Mouse (Mus musculus): ENCODE results near the gene Cyp39a1. TPM values are rescaled to one million over a fixed set of nuclear protein-coding genes. Genes with fewer than 3 reads are reported as not detected.
A peak's percentile ranks its signal among the peaks of the same experiment; 100 is the strongest.

Cyp39a1 gene
- polyA plus RNA-seq, 1 experiment from 2014 or later, result 17.7 TPM

DNA sequence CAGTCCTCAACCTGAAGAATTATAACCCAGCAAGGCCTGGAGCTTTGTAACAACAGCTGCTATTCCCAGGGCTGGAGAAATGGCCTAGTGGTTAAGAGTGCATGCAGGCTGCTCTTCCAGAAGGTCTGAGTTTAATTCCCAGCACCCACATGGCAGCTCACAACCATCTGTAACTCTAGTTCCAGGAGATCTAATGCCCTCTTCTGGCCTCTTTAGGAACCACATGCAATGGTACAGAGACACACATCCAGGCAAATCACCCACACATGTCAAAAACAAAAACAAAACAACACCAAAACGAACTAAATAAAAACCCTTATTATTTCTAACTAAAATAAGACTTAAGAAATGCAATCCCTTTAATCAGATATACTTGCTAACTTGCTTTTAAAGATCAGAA lies 26.4 kb upstream of the Cyp39a1 start:
- Histone ChIP-seq H3K27me3 (ENCODE audit: control insufficient read depth, insufficient read depth, low read length) (no peaks in the 10 kb centered on the region), H3K4me2 (replicated peaks; ENCODE audit: low read depth, low read length) (no peak overlapping the region), H3K9ac (replicated peaks; ENCODE audit: low read depth, low read length) (no peak overlapping the region), H3K27ac (ENCODE audit: low read length) (no peak overlapping the region), H3K9me3 (ENCODE audit: control insufficient read depth, low read depth, low read length) (no peaks in the 10 kb centered on the region), H3K4me3 (ENCODE audit: low read depth, low read length) (no peak overlapping the region), H3K4me1 (ENCODE audit: control insufficient read depth, insufficient read depth, low read length) (no peaks in the 10 kb centered on the region), H3K36me3 (ENCODE audit: control insufficient read depth, insufficient read depth, low read length) (no peaks in the 10 kb centered on the region)
- ATAC-seq (ENCODE audit: insufficient number of reproducible peaks, insufficient read depth, low FRiP score, low read depth), result no peak
- 88% methylated on average over 1 of the region's 1 CpGs for WGBS

DNA sequence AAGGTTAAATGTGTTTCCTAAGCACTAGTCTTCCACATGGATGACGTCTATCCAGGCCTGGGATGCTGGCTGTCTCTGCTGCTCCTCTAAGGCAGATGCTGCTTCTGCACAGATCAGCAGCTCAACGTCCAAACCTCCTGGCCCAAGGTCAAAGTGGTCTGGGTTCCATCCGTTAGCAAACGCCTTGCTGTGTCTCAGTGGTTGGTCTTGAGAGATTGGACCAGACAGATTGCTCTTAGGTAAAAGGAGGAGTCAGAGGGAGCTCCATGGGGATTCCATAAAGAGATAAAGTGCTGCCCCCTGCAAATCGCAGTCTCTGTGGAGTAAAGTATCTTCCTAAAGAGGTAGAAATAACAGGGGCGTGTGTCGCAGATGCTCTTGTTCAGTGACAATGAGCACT lies 24.0 kb upstream of the Cyp39a1 start:
- H3K36me3 ChIP-seq (ENCODE audit: control insufficient read depth, insufficient read depth, low read length), result no peaks in the 10 kb centered on the region
- 73% methylated on average over 7 of the region's 7 CpGs for WGBS
- no peak overlapping the region for H3K9ac ChIP-seq (replicated peaks; ENCODE audit: low read depth, low read length)

DNA sequence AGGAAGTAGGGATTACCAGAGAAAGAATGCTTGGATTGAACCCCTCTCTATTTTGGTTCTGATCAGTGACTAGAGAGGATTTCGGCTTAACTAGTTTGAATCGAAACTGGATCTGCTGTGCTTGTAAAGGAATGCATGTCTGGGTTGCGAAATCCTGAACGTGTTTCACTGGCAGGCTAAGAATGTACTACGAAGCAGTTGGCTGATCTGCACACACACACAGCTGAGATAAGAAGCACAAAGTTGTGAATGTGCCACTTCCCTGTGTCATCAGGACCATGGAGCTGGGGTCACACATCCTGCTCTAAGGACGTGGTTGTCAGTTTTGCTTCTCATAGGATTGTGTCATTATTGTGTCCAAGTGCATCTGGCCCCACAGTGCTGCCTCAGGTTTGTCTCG lies 22.9 kb upstream of the Cyp39a1 start:
- H3K9me3 ChIP-seq (ENCODE audit: control insufficient read depth, low read depth, low read length), result no peaks in the 10 kb centered on the region
- H3K4me1 ChIP-seq (ENCODE audit: control insufficient read depth, insufficient read depth, low read length), result no peaks in the 10 kb centered on the region
- H3K4me2 ChIP-seq (replicated peaks; ENCODE audit: low read depth, low read length), result no peak overlapping the region
- 77% methylated on average over 7 of the region's 7 CpGs for WGBS
- H3K27me3 ChIP-seq (ENCODE audit: control insufficient read depth, insufficient read depth, low read length), result no peaks in the 10 kb centered on the region
- H3K4me3 ChIP-seq (ENCODE audit: low read depth, low read length), result no peak overlapping the region
- no peak overlapping the region for H3K27ac ChIP-seq (ENCODE audit: low read length)
- no peak for ATAC-seq (ENCODE audit: insufficient number of reproducible peaks, insufficient read depth, low FRiP score, low read depth)
- H3K9ac ChIP-seq (replicated peaks; ENCODE audit: low read depth, low read length), result no peak overlapping the region
- H3K36me3 ChIP-seq (ENCODE audit: control insufficient read depth, insufficient read depth, low read length), result no peaks in the 10 kb centered on the region

More for the DNA sequence above, 24.0 kb upstream of the Cyp39a1 start:
- no peak for ATAC-seq (ENCODE audit: insufficient number of reproducible peaks, insufficient read depth, low FRiP score, low read depth)
- H3K9me3 ChIP-seq (ENCODE audit: control insufficient read depth, low read depth, low read length), result no peaks in the 10 kb centered on the region
- no peaks in the 10 kb centered on the region for H3K27me3 ChIP-seq (ENCODE audit: control insufficient read depth, insufficient read depth, low read length)
- H3K4me3 ChIP-seq (ENCODE audit: low read depth, low read length), result no peak overlapping the region
- no peaks in the 10 kb centered on the region for H3K4me1 ChIP-seq (ENCODE audit: control insufficient read depth, insufficient read depth, low read length)
- no peak overlapping the region for H3K27ac ChIP-seq (ENCODE audit: low read length)
- no peak overlapping the region for H3K4me2 ChIP-seq (replicated peaks; ENCODE audit: low read depth, low read length)

DNA sequence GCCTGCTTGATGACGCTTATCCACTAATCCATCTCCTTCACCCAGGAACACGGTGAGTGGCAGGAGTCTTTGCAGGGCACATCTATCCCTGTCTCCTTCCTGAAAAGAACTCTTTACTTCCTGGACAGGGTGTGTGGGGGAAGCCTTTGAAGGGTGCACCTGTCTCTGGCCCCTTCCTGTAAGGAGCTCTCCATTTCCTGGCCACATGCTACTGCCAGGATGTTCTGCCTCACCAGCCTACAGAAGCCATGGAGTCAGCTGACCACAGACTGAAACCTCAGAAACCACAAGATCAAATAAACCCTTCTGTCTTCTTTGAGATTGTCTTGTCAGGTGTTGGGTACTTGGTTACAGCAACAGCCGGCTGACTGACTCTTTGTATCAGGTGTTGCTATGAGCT lies 22.1 kb upstream of the Cyp39a1 start:
- Histone ChIP-seq H3K27me3 (ENCODE audit: control insufficient read depth, insufficient read depth, low read length) (no peaks in the 10 kb centered on the region), H3K4me2 (replicated peaks; ENCODE audit: low read depth, low read length) (no peak overlapping the region), H3K27ac (ENCODE audit: low read length) (no peak overlapping the region), H3K36me3 (ENCODE audit: control insufficient read depth, insufficient read depth, low read length) (no peaks in the 10 kb centered on the region), H3K4me1 (ENCODE audit: control insufficient read depth, insufficient read depth, low read length) (no peaks in the 10 kb centered on the region), H3K4me3 (ENCODE audit: low read depth, low read length) (no peak overlapping the region), H3K9ac (replicated peaks; ENCODE audit: low read depth, low read length) (no peak overlapping the region), H3K9me3 (ENCODE audit: control insufficient read depth, low read depth, low read length) (no peaks in the 10 kb centered on the region)
- 87% methylated on average over 3 of the region's 3 CpGs for WGBS
- ATAC-seq (ENCODE audit: insufficient number of reproducible peaks, insufficient read depth, low FRiP score, low read depth), result no peak

DNA sequence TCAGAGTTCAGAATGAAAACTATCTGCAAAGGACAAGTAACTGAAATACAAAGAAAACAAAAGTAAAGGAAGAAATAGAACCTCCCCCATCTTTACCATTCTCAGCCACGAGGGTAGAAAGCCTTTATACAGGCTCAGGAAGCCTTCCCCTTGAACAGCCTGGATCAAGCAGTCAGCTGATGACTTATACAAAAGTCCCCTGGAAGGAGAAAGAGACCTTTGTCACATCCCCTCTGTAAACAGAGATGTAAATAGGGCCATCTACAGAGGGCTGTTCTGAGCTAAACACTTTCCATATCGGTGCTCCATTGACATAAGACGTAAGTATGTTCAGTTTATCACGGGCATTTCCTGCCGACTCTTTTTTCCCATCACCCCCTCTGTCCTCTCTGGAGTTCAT lies 20.3 kb upstream of the Cyp39a1 start:
- WGBS, result 67% methylated on average over 5 of the region's 5 CpGs
- Histone ChIP-seq H3K4me2 (replicated peaks; ENCODE audit: low read depth, low read length) (no peak overlapping the region), H3K9me3 (ENCODE audit: control insufficient read depth, low read depth, low read length) (no peaks in the 10 kb centered on the region), H3K4me3 (ENCODE audit: low read depth, low read length) (no peak overlapping the region), H3K36me3 (ENCODE audit: control insufficient read depth, insufficient read depth, low read length) (no peaks in the 10 kb centered on the region), H3K27me3 (ENCODE audit: control insufficient read depth, insufficient read depth, low read length) (no peaks in the 10 kb centered on the region), H3K9ac (replicated peaks; ENCODE audit: low read depth, low read length) (no peak overlapping the region), H3K27ac (ENCODE audit: low read length) (no peak overlapping the region), H3K4me1 (ENCODE audit: control insufficient read depth, insufficient read depth, low read length) (no peaks in the 10 kb centered on the region)
- no peak for ATAC-seq (ENCODE audit: insufficient number of reproducible peaks, insufficient read depth, low FRiP score, low read depth)

DNA sequence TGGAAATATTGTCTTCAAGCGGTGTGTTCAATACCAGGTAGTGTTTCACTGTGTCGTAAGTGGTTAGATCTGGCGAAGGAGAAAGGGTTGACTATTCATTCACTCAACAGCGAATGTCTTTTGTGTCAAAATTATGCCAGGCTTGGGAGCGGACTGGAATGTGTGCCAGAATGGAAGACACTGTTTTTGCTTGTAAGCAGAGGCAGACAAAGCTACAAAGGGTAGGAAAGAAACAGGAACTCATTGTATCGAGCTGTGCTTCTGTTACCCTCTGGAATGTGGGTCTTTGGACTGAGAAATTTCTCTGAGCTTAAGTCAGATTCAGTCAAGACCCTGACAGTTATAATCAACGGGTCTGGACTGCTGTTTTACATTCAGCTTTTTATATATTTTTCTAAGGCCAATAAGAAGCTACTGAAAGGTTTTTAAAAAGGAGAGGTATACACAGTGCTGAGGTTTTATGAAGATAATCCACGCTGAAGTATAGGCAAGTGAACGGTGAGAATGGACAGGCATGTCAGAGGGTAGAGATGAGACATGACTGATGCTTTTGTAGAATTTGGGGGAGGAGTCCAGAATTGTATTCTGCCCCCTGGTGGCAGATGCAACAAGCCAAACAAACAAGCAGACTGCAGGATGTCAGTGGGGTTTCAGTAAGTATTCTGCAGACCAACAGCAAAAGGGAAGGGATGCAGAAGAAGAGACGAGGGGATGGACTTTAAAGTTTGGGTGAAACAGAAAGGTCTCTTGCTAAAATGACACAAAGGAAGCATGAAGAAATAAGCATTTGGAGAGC lies 17.4 kb upstream of the Cyp39a1 start:
- H3K9me3 ChIP-seq (ENCODE audit: control insufficient read depth, low read depth, low read length), result no peaks in the 10 kb centered on the region
- no peak overlapping the region for H3K27ac ChIP-seq (ENCODE audit: low read length)
- WGBS, result 84% methylated on average over 10 of the region's 10 CpGs
- H3K27me3 ChIP-seq (ENCODE audit: control insufficient read depth, insufficient read depth, low read length), result no peaks in the 10 kb centered on the region
- ATAC-seq (ENCODE audit: insufficient number of reproducible peaks, insufficient read depth, low FRiP score, low read depth), result no peak
- no peak overlapping the region for H3K9ac ChIP-seq (replicated peaks; ENCODE audit: low read depth, low read length)
- peaks cover 3% of the 10 kb centered on the region; the same call in 1 of the 2 replicates for H3K36me3 ChIP-seq (ENCODE audit: control insufficient read depth, insufficient read depth, low read length)
- H3K4me3 ChIP-seq (ENCODE audit: low read depth, low read length), result no peak overlapping the region
- H3K4me1 ChIP-seq (ENCODE audit: control insufficient read depth, insufficient read depth, low read length), result no peaks in the 10 kb centered on the region
- H3K4me2 ChIP-seq (replicated peaks; ENCODE audit: low read depth, low read length), result no peak overlapping the region

DNA sequence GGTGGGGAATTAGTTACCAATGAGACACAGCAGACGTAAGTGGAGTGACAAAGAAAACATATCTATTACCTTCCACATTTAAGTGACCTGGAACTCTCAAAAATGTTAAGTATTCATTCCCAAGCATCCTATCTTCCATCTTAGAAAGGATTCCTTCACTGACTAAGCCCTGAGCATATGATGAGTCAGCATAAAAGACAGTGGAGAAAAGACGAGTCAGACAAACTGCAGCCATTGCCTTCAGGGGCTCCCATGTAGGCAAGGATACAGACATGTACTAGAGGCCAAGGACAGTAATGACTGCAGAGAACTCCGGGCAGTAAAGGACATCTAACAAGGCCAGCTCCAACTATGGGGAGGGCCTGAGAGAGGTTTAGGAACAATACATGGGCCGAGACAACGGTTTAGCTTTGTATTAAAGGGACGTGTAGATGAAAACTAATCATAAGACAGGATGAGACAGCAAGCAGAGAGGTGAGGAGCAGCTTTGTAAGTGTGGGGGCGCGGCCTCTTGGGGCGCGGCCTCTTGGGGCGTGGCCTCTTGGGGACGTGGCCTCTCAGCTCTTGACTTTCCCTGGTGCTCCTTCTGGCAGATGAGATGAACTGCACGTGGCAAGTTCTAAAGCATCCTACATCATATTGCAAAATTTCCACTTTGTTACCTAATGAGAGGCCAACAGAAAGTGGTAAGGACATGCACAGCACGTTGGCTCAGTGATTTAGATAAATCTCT lies 15.7 kb upstream of the Cyp39a1 start:
- Histone ChIP-seq H3K9ac (replicated peaks; ENCODE audit: low read depth, low read length) (no peak overlapping the region), H3K27ac (ENCODE audit: low read length) (no peak overlapping the region), H3K27me3 (ENCODE audit: control insufficient read depth, insufficient read depth, low read length) (no peaks in the 10 kb centered on the region), H3K4me3 (ENCODE audit: low read depth, low read length) (no peak overlapping the region), H3K4me1 (ENCODE audit: control insufficient read depth, insufficient read depth, low read length) (no peaks in the 10 kb centered on the region), H3K36me3 (ENCODE audit: control insufficient read depth, insufficient read depth, low read length) (peaks cover 3% of the 10 kb centered on the region; the same call in 1 of the 2 replicates), H3K4me2 (replicated peaks; ENCODE audit: low read depth, low read length) (no peak overlapping the region), H3K9me3 (ENCODE audit: control insufficient read depth, low read depth, low read length) (no peaks in the 10 kb centered on the region)
- WGBS, result 64% methylated on average over 14 of the region's 14 CpGs
- ATAC-seq (ENCODE audit: insufficient number of reproducible peaks, insufficient read depth, low FRiP score, low read depth), result no peak

DNA sequence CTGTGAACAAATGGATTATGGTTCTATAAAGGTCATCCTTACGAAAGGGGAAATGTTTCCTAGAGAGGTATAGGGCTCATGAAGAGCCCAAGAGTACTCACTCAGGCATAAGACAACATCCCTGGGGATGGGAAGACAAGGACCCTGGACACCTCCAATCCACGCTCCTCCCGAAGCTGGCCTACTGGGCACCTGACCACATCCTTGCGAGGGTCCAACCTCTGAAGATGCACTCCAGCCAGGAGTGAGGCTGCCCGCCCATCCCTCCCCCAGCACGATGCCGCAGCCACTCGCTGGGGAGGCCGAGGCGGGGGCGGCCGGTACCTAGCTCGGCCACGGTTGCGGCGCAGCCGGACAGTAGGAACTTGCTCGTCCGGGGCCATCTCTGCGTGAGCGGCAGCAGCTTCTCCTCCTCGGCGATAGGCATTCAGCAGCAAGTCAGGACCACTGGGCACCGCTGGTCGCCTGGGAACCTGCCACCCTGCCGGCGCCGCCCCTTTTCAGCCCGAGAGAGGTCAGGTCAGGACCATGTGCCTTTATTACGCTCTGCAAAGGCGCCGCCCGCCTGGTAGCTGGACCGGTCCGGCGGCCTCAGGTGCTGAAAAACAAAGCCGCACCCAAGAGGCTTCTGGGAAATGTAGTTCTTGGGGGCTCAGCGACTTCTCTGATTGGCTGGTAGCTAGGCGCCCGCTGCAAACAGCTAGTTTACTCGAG lies 492 bp upstream of the Cyp39a1 start, which contains the start of gene Slc25a27:
Slc25a27 (minus strand) TSS at position 639 of the 714 bp plus-strand sequence.
- no peaks in the 10 kb centered on the region for H3K27me3 ChIP-seq (ENCODE audit: control insufficient read depth, insufficient read depth, low read length)
- H3K4me2 ChIP-seq (replicated peaks; ENCODE audit: low read depth, low read length), result peak within 1 kb of the TSS; percentile 88
- no peak within 1 kb of the TSS; the same call in 1 of the 2 replicates for H3K27ac ChIP-seq (ENCODE audit: low read length)
- H3K36me3 ChIP-seq (ENCODE audit: control insufficient read depth, insufficient read depth, low read length), result no peaks in the 10 kb centered on the region
- H3K9ac ChIP-seq (replicated peaks; ENCODE audit: low read depth, low read length), result peak within 1 kb of the TSS; percentile 60
- no peaks in the 10 kb centered on the region for H3K9me3 ChIP-seq (ENCODE audit: control insufficient read depth, low read depth, low read length)
- H3K4me1 ChIP-seq (ENCODE audit: control insufficient read depth, insufficient read depth, low read length), result peaks cover 12% of the 10 kb centered on the region; the same call in 1 of the 2 replicates
- 1% methylated on average over 41 of the region's 41 CpGs for WGBS
- peak; percentile 97 for ATAC-seq (ENCODE audit: insufficient number of reproducible peaks, insufficient read depth, low FRiP score, low read depth)
- peak within 1 kb of the TSS; percentile 79 for H3K4me3 ChIP-seq (ENCODE audit: low read depth, low read length)
